Mouse (Mus musculus) heart, postnatal 0 days (tissue): ENCODE results near the gene Sema3e. TPM values are rescaled to one million over a fixed set of nuclear protein-coding genes. Genes with fewer than 3 reads are reported as not detected.

Source experiments
- ATAC-seq: fragments of 200-750 bp; cut with Nextera tagmentation; 2 replicates; pipeline ENCODE4 v1.8.0; 2017; ENCODE audit warnings: low read depth, moderate number of reproducible peaks, moderate library complexity; ENCODE audit not compliant: insufficient read depth
- DNase-seq: peaks from one replicate; pipeline ENCODE4 v3.0.0-alpha.2; 2016; ENCODE audit warnings: low spot score
- H3K27ac ChIP-seq: fragments of 300-500 bp; sonication (generic); 2 replicates; pipeline ENCODE4 v1.5.1; 2014; ENCODE audit warnings: low read depth, mild to moderate bottlenecking
- H3K27me3 ChIP-seq: fragments of 300-500 bp; sonication (generic); 2 replicates; pipeline ENCODE4 v1.6.1; 2014; ENCODE audit warnings: low read length, mixed read lengths; ENCODE audit not compliant: control insufficient read depth, insufficient read depth
- H3K36me3 ChIP-seq: fragments of 300-500 bp; sonication (generic); replicated peaks from 2 replicates; pipeline ENCODE4 v1.6.1; 2014; ENCODE audit warnings: low read length, mixed read lengths; ENCODE audit not compliant: control insufficient read depth, insufficient read depth
- H3K4me1 ChIP-seq: fragments of 300-500 bp; sonication (generic); 2 replicates; pipeline ENCODE4 v1.6.1; 2014; ENCODE audit warnings: antibody characterized with exemption; ENCODE audit not compliant: control insufficient read depth, insufficient read depth
- H3K4me2 ChIP-seq: fragments of 300-500 bp; sonication (generic); 2 replicates; pipeline ENCODE4 v1.6.1; 2014; ENCODE audit warnings: low read depth, mild to moderate bottlenecking, low read length, moderate library complexity
- H3K4me3 ChIP-seq: fragments of 300-500 bp; sonication (generic); 2 replicates; pipeline ENCODE4 v1.5.1; 2014; ENCODE audit warnings: low read depth, low read length
- H3K9ac ChIP-seq: fragments of 300-500 bp; sonication (generic); replicated peaks from 2 replicates; pipeline ENCODE4 v1.6.1; 2014; ENCODE audit warnings: low read depth, low read length, mixed read lengths
- H3K9me3 ChIP-seq: fragments of 300-500 bp; sonication (generic); replicated peaks from 2 replicates; pipeline ENCODE4 v1.6.1; 2016; ENCODE audit warnings: low read length; ENCODE audit not compliant: control insufficient read depth
- CTCF ChIP-seq: IDR thresholded peaks from 2 replicates; pipeline ENCODE4 v1.5.1; 2016; ENCODE audit warnings: antibody characterized with exemption, control low read depth, low read depth
- EP300 ChIP-seq: IDR thresholded peaks from 2 replicates; pipeline ENCODE4 v1.6.1; 2016; ENCODE audit warnings: antibody characterized with exemption, low read depth
- WGBS: fragments of 180-500 bp; shearing (Covaris S2); extraction: QIAGEN DNeasy Blood & Tissue Kit; methylation state at CpG from one replicate; pipeline ENCODE4 v1.1.7; 2014; 5-methylcytosine and 5-hydroxymethylcytosine counted together
- polyA plus RNA-seq: library from polyadenylated mRNA; unstranded; fragments of >200 nt; fragmentation: Nextera tagmentation; extraction: Ambion mirVana; gene quantifications from 2 replicates; pipeline ENCODE4 v1.2.1, GENCODE M21; 2015
- total RNA-seq: library from RNA; depleted of rRNA; stranded (reverse); fragments of >200 nt; gene quantifications from 2 replicates; pipeline ENCODE4 v1.2.3, GENCODE M21; 2014; ENCODE audit warnings: low replicate concordance

The Sema3e gene
- total and polyA plus RNA-seq, 2 experiments from 2014 or later, result 0.10 TPM; not detected in 1

GRCm38 (mm10) chr5:14048660-14049059, 23.6 kb downstream of the Sema3e start:
- Histone ChIP-seq H3K4me1 (no peaks in the 10 kb centered on the region), H3K9me3 (no peaks in the 10 kb centered on the region), H3K9ac (no peak overlapping the region), H3K4me3 (no peak overlapping the region), H3K36me3 (no peaks in the 10 kb centered on the region), H3K4me2 (no peak overlapping the region), H3K27me3 (no peaks in the 10 kb centered on the region), H3K27ac (no peak overlapping the region)
- no peak for TF ChIP-seq CTCF
- TF ChIP-seq EP300, result no peak
- WGBS, result 25% methylated on average over 7 of the region's 7 CpGs
- no peak for DNase-seq
- ATAC-seq, result no peak

- H3K4me1 ChIP-seq, result no peaks in the 10 kb centered on the region
- no peaks in the 10 kb centered on the region for H3K36me3 ChIP-seq
- no peak overlapping the region for H3K9ac ChIP-seq
- no peak for DNase-seq
- H3K4me2 ChIP-seq, result no peak overlapping the region
- H3K27ac ChIP-seq, result no peak overlapping the region
- no peaks in the 10 kb centered on the region for H3K9me3 ChIP-seq
- H3K27me3 ChIP-seq, result no peaks in the 10 kb centered on the region
- no peak for ATAC-seq
- WGBS, result 43% methylated on average over 5 of the region's 5 CpGs
- TF ChIP-seq EP300, result no peak
- TF ChIP-seq CTCF, result no peak
- H3K4me3 ChIP-seq, result no peak overlapping the region
These were observed 29.4 kb downstream of the Sema3e start for GRCm38 (mm10) chr5:14054472-14054871.

- TF ChIP-seq EP300 (no peak), CTCF (no peak)
- DNase-seq (no peak), ATAC-seq (no peak)
- Histone ChIP-seq H3K36me3 (no peaks in the 10 kb centered on the region), H3K4me3 (no peak overlapping the region), H3K9ac (no peak overlapping the region), H3K9me3 (no peaks in the 10 kb centered on the region), H3K4me2 (no peak overlapping the region), H3K4me1 (no peaks in the 10 kb centered on the region), H3K27ac (no peak overlapping the region), H3K27me3 (no peaks in the 10 kb centered on the region)
- 71% methylated on average over 4 of the region's 4 CpGs for WGBS
These were observed 34.9 kb downstream of the Sema3e start for GRCm38 (mm10) chr5:14059895-14060553.

GRCm38 (mm10) chr5:14062918-14063481, 37.9 kb downstream of the Sema3e start:
- ATAC-seq, result no peak
- no peaks in the 10 kb centered on the region for H3K36me3 ChIP-seq
- no peaks in the 10 kb centered on the region for H3K27me3 ChIP-seq
- H3K27ac ChIP-seq, result no peak overlapping the region
- H3K9me3 ChIP-seq, result no peaks in the 10 kb centered on the region
- no peaks in the 10 kb centered on the region for H3K4me1 ChIP-seq
- WGBS, result 64% methylated on average over 4 of the region's 4 CpGs
- no peak overlapping the region for H3K4me3 ChIP-seq
- H3K9ac ChIP-seq, result no peak overlapping the region
- no peak for DNase-seq
- TF ChIP-seq CTCF (no peak), EP300 (no peak)
- H3K4me2 ChIP-seq, result no peak overlapping the region

- WGBS, result 23% methylated on average over 3 of the region's 3 CpGs
These were observed 48.1 kb downstream of the Sema3e start for GRCm38 (mm10) chr5:14073152-14073551.

More at GRCm38 (mm10) chr5:14073152-14073551, 48.1 kb downstream of the Sema3e start:
- no peaks in the 10 kb centered on the region for H3K36me3 ChIP-seq
- no peak overlapping the region for H3K4me3 ChIP-seq
- TF ChIP-seq EP300, result no peak
- no peak for TF ChIP-seq CTCF
- no peak overlapping the region for H3K9ac ChIP-seq
- H3K4me2 ChIP-seq, result no peak overlapping the region
- DNase-seq (no peak), ATAC-seq (no peak; the same call in 1 of the 2 replicates)
- no peaks in the 10 kb centered on the region for H3K27me3 ChIP-seq
- H3K27ac ChIP-seq, result no peak overlapping the region
- H3K4me1 ChIP-seq, result no peaks in the 10 kb centered on the region
- H3K9me3 ChIP-seq, result no peaks in the 10 kb centered on the region
